Mouse (Mus musculus): ENCODE results near the gene C2cd3. TPM values are rescaled to one million over a fixed set of nuclear protein-coding genes. Genes with fewer than 3 reads are reported as not detected.

C2cd3 gene
- total and polyA plus RNA-seq, 3 experiments: 8.5 to 23.5 TPM; not detected in 1

GRCm38 (mm10) chr7:100400899-100401539 lies 29.0 kb downstream of the C2cd3 start:
- H3K9me3 ChIP-seq (replicated peaks; ENCODE audit: insufficient read depth, low read length): no peaks in the 10 kb centered on the region
- no peaks in the 10 kb centered on the region for H3K79me2 ChIP-seq (ENCODE audit: control insufficient read depth, insufficient read depth, low read length, poor library complexity)
- TF ChIP-seq ZKSCAN1 (IDR thresholded peaks at IDR 0.05; ENCODE audit: low read depth, low read length): no peak
- TF ChIP-seq GATA1 (IDR thresholded peaks at IDR 0.05; ENCODE audit: low read depth, low read length): no peak
- no peak for TF ChIP-seq EP300 (IDR thresholded peaks at IDR 0.05; ENCODE audit: low read depth in 1 of 2, low read length in 2 of 2)
- TF ChIP-seq MAFK (IDR thresholded peaks at IDR 0.05; ENCODE audit: borderline replicate concordance, low read depth, low read length): no peak
- TF ChIP-seq CHD1 (IDR thresholded peaks at IDR 0.05; ENCODE audit: low read depth, low read length): no peak
- TF ChIP-seq TAL1 (IDR thresholded peaks at IDR 0.05; ENCODE audit: low read length): no peak
- no peak for TF ChIP-seq MEF2A (IDR thresholded peaks at IDR 0.05; ENCODE audit: extremely low read depth, insufficient replicate concordance, low read depth, low read length, poor library complexity, severe bottlenecking)
- TF ChIP-seq NELFE (IDR thresholded peaks at IDR 0.05; ENCODE audit: low read depth, low read length): no peak
- TF ChIP-seq USF1 (IDR thresholded peaks at IDR 0.05; ENCODE audit: low read depth, low read length): no peak
- no peak for TF ChIP-seq ZC3H11A (IDR thresholded peaks at IDR 0.05; ENCODE audit: low read depth, low read length)
- no peak for TF ChIP-seq ZNF384 (IDR thresholded peaks at IDR 0.05; ENCODE audit: low read depth, low read length)
- no peak overlapping the region for H3K27ac ChIP-seq (ENCODE audit: control insufficient read depth, low read depth, low read length)
- H3K27me3 ChIP-seq (ENCODE audit: control insufficient read depth in 1 of 2, insufficient read depth in 2 of 2, low read length in 2 of 2): no peaks in the 10 kb centered on the region
- DNase-seq (ENCODE audit: low read depth, low spot score): no peak
- no peak overlapping the region for H3K9ac ChIP-seq (ENCODE audit: control insufficient read depth, low read depth, low read length, poor library complexity, severe bottlenecking)
- no peaks in the 10 kb centered on the region for H3K4me1 ChIP-seq (ENCODE audit: control insufficient read depth in 1 of 2, insufficient read depth in 2 of 2, low read length in 2 of 2)
- H3K36me3 ChIP-seq (ENCODE audit: control insufficient read depth in 1 of 2, insufficient read depth in 2 of 2, low read length in 2 of 2): peaks cover 0 to 4% of the 10 kb centered on the region in 2 experiments; a peak in 2 of 4 replicates
- H3K4me3 ChIP-seq (ENCODE audit: control insufficient read depth in 1 of 2, insufficient read depth in 1 of 2, low read depth in 2 of 2, low read length in 2 of 2): no peak overlapping the region

DNA sequence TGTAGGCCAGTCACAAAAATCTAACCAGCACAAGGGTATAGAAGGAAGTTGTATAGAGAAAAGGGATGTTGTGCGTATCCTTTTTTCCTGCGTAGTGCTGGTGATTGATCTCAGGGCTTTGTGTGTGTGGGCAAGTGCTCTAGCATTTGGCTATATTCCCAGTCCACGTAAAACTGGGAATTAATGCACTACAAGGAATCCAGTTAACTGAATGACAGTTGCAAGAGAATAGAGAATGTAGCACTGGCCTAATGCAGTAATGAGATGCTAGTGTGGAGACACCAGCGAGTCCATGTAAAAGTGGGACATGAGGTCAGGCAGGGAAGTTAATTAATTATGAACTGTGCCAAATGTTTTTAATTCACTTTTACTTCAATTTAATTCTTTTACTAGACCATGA lies 30.7 kb downstream of the C2cd3 start:
- Histone ChIP-seq H3K9ac (ENCODE audit: control insufficient read depth, low read depth, low read length, poor library complexity, severe bottlenecking) (no peak overlapping the region), H3K27me3 (ENCODE audit: control insufficient read depth in 1 of 2, insufficient read depth in 2 of 2, low read length in 2 of 2) (no peaks in the 10 kb centered on the region), H3K36me3 (ENCODE audit: control insufficient read depth in 1 of 2, insufficient read depth in 2 of 2, low read length in 2 of 2) (peaks cover 0 to 5% of the 10 kb centered on the region in 2 experiments; a peak in 2 of 4 replicates), H3K79me2 (ENCODE audit: control insufficient read depth, insufficient read depth, low read length, poor library complexity) (no peaks in the 10 kb centered on the region), H3K4me3 (ENCODE audit: control insufficient read depth in 1 of 2, insufficient read depth in 1 of 2, low read depth in 2 of 2, low read length in 2 of 2) (no peak overlapping the region), H3K27ac (ENCODE audit: control insufficient read depth, low read depth, low read length) (no peak overlapping the region), H3K9me3 (replicated peaks; ENCODE audit: insufficient read depth, low read length) (no peaks in the 10 kb centered on the region), H3K4me1 (ENCODE audit: control insufficient read depth in 1 of 2, insufficient read depth in 2 of 2, low read length in 2 of 2) (no peaks in the 10 kb centered on the region)
- no peak for TF ChIP-seq MAFK (IDR thresholded peaks at IDR 0.05; ENCODE audit: borderline replicate concordance, low read depth, low read length)
- TF ChIP-seq POLR2AphosphoS5 (IDR thresholded peaks at IDR 0.05; ENCODE audit: borderline replicate concordance, low read depth, low read length): no peak
- no peak for TF ChIP-seq RCOR1 (IDR thresholded peaks at IDR 0.05; ENCODE audit: low read depth, low read length)
- TF ChIP-seq MAX (IDR thresholded peaks at IDR 0.05; ENCODE audit: low read length): no peak
- no peak for TF ChIP-seq JUND (IDR thresholded peaks at IDR 0.05; ENCODE audit: low read depth, low read length)
- TF ChIP-seq CTCF (IDR thresholded peaks at IDR 0.05 in 2 of 3, conservative IDR thresholded peaks at IDR 0.05 in 1 of 3; ENCODE audit: control insufficient read depth in 1 of 3, insufficient read depth in 1 of 3, low read depth in 2 of 3, low read length in 3 of 3, poor library complexity in 1 of 3, severe bottlenecking in 1 of 3): no peak
- no peak for TF ChIP-seq ZMIZ1 (IDR thresholded peaks at IDR 0.05; ENCODE audit: low read depth, low read length)
- TF ChIP-seq MEF2A (IDR thresholded peaks at IDR 0.05; ENCODE audit: extremely low read depth, insufficient replicate concordance, low read depth, low read length, poor library complexity, severe bottlenecking): no peak
- no peak for TF ChIP-seq POLR2AphosphoS2 (IDR thresholded peaks at IDR 0.05; ENCODE audit: low read length)
- no peak for TF ChIP-seq CHD2 (IDR thresholded peaks at IDR 0.05; ENCODE audit: low read length)
- no peak for TF ChIP-seq SIN3A (IDR thresholded peaks at IDR 0.05; ENCODE audit: low read length)
- no peak for TF ChIP-seq ELF1 (IDR thresholded peaks at IDR 0.05; ENCODE audit: low read depth, low read length)
- TF ChIP-seq RAD21 (IDR thresholded peaks at IDR 0.05; ENCODE audit: low read depth, low read length): no peak
- TF ChIP-seq CHD1 (IDR thresholded peaks at IDR 0.05; ENCODE audit: low read depth, low read length): no peak
- TF ChIP-seq E2F4 (IDR thresholded peaks at IDR 0.05; ENCODE audit: borderline replicate concordance, low read depth, low read length): no peak
- TF ChIP-seq POLR2A (IDR thresholded peaks at IDR 0.05; ENCODE audit: control insufficient read depth in 1 of 2, insufficient read depth in 1 of 2, low read depth in 1 of 2, low read length in 2 of 2, poor library complexity in 1 of 2): no peak
- no peak for TF ChIP-seq ZKSCAN1 (IDR thresholded peaks at IDR 0.05; ENCODE audit: low read depth, low read length)
- no peak for TF ChIP-seq MYC (IDR thresholded peaks at IDR 0.05; ENCODE audit: low read depth, low read length)
- DNase-seq (ENCODE audit: low read depth, low spot score): no peak
